Mouse (Mus musculus) cerebellum, adult 2 months (tissue): ENCODE results near the gene Ptpn3. TPM values are rescaled to one million over a fixed set of nuclear protein-coding genes. Genes with fewer than 3 reads are reported as not detected.

Source experiments
- DNase-seq, 2 experiments: peaks; one replicate each; pipeline ENCODE4 v3.0.0; 2021
- H3K27ac ChIP-seq: fragments of 200-500 bp; 2 replicates; pipeline ENCODE4 v1.5.1; 2012; ENCODE audit warnings: low read length, control low read depth, inconsistent platforms; ENCODE audit not compliant: insufficient read depth
- H3K27me3 ChIP-seq: fragments of 200-500 bp; 2 replicates; pipeline ENCODE4 v1.6.1; 2012; ENCODE audit warnings: inconsistent platforms, mild to moderate bottlenecking, low read length, moderate library complexity; ENCODE audit not compliant: control insufficient read depth, insufficient read depth
- H3K4me1 ChIP-seq: fragments of 200-500 bp; 2 replicates; pipeline ENCODE4 v1.6.1; 2011; ENCODE audit warnings: low read length; ENCODE audit not compliant: control insufficient read depth, insufficient read depth
- H3K4me3 ChIP-seq: fragments of 200-500 bp; replicated peaks from 2 replicates; pipeline ENCODE3; 2011; ENCODE audit warnings: mild to moderate bottlenecking, low read depth, low read length, control low read depth; ENCODE audit not compliant: insufficient read depth
- CTCF ChIP-seq: fragments of 200-500 bp; IDR thresholded peaks from 2 replicates; pipeline ENCODE4 v1.5.1; 2011; ENCODE audit warnings: low read depth, mild to moderate bottlenecking, control low read depth, low read length, moderate library complexity, borderline replicate concordance; ENCODE audit not compliant: insufficient read depth
- POLR2A ChIP-seq: fragments of 200-500 bp; IDR thresholded peaks from 2 replicates; pipeline ENCODE4 v1.6.1; 2011; ENCODE audit warnings: low read length, control low read depth, borderline replicate concordance; ENCODE audit not compliant: insufficient read depth
- WGBS: fragments of 180-500 bp; shearing (Covaris S2); methylation state at CpG from one replicate; pipeline ENCODE4 v1.1.7; 2018; 5-methylcytosine and 5-hydroxymethylcytosine counted together
- polyA plus RNA-seq: library from polyadenylated mRNA; depleted of rRNA; stranded (reverse); fragments of >200 nt; gene quantifications from 2 replicates; pipeline ENCODE4 v1.2.3, GENCODE M21; 2012

Gene Ptpn3
- polyA plus RNA-seq, 1 experiment: 13.5 TPM

DNA sequence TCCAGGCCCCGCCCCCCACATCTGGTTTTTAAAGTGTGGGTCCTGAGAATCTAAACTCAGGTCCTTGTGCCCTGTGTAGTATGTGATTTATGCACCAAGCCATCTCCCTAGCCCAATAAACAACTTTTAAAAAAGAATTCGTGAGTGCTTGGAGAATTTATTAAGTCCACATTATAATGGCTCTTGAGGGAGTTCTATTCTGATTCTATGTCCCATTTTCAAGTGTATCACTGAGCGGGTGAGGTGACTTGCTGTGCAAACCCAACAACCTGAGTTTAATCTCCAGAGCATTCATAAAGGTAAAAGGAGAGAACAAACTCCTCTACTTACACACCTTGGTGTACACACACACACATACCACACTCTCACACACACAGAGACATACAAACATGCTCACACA, 133.0 kb downstream of the Ptpn3 start:
- DNase-seq: no peak
- 90% methylated on average over 3 of the region's 3 CpGs for WGBS
- no peaks in the 10 kb centered on the region for H3K4me1 ChIP-seq
- H3K27ac ChIP-seq: no peak overlapping the region
- no peaks in the 10 kb centered on the region for H3K27me3 ChIP-seq
- H3K4me3 ChIP-seq: no peak overlapping the region
- TF ChIP-seq POLR2A (no peak), CTCF (no peak)

DNA sequence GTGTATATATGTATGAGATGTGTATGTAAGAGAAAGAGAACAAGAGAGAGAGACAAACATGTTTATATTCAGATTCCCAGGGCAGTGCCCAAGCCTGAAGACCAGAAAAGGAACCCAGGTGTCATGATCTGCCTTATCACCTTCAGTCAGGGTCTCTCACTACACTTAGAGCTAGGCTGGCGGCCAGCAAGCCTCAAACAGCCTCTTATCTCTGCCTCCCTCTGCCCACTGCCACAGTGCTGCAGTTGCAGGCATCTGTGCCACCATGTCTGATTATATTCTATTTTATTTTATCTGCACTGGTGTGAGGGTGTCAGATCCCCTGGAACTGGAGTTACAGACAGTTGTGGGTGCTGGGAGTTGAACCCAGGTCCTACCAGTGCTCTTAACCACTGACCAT, 133.4 kb downstream of the Ptpn3 start:
- Histone ChIP-seq H3K4me3 (no peak overlapping the region), H3K27me3 (no peaks in the 10 kb centered on the region), H3K27ac (no peak overlapping the region), H3K4me1 (no peaks in the 10 kb centered on the region)
- 100% methylated on average over 1 of the region's 1 CpGs for WGBS
- TF ChIP-seq POLR2A: no peak
- no peak for TF ChIP-seq CTCF
- no peak for DNase-seq

DNA sequence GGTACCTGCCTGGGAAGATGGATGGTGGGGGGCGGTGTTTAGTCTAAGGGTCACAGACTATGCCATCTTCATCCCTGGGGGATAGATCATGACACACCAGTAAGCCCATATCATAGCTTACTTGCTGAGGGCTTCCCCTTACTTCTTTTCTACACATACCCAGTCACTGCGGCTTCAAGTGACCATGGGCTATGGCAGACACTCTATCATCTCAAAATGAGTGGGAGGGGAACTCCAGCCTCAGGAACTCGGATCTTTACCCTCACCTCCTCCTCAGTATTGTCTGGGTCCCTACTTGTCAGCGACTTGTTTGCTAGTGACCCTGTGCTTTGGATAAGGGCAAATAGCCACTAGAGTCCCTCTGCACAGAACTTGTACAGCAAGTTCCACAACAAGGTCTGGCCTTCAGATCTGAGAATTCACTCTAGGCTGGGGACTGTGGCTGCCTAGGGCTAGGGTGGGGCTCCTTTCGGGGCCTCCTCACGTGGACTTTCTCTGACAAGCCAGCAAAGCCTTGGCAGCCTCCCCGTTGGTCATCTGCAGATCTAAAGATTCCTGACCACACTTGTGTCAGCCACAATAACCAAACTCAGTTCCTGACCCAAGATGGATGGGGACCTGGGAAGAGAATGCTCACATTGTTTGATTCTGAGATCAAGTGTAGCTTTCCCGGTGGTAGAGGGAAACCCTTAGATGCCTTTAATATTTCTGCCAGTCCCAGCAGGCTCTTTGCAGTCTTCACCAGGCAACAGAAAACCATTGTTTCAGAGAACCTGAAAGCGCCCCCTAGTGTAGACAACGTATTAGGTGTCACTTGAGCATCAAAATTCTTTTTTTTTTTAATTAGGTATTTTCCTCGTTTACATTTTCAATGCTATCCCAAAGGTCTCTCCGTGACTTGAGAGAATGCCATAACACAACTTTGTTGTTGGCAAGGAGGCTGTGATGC, 134.4 kb downstream of the Ptpn3 start:
- TF ChIP-seq CTCF (no peak), POLR2A (no peak)
- Histone ChIP-seq H3K4me1 (no peaks in the 10 kb centered on the region), H3K4me3 (no peak overlapping the region), H3K27me3 (no peaks in the 10 kb centered on the region), H3K27ac (no peak overlapping the region)
- peak in 1 of 2 experiments; percentile 30 for DNase-seq
- WGBS: 53% methylated on average over 12 of the region's 12 CpGs

DNA sequence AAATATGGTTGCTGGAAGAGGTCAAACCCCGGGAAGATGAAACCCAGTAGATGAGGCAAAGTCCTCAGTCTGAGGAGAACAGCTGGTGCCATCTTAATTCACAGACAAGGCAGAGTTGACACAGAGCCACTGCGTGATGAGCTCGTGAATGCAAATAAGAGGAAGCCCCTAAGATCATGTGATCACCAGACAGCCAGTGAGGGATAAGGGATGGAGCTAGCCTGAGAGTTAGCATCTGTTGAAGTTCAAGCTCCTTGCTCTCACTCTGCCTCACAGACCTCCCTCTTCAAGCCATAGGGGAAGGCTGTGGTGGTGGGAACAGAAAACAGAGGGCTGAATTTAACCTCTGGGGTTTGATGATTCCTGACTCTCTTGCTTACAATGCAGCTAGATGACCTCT, 136.0 kb downstream of the Ptpn3 start:
- 60% methylated on average over 3 of the region's 3 CpGs for WGBS
- H3K4me1 ChIP-seq: no peaks in the 10 kb centered on the region
- no peak for TF ChIP-seq CTCF
- TF ChIP-seq POLR2A: no peak
- H3K27ac ChIP-seq: no peak overlapping the region
- DNase-seq: no peak
- no peaks in the 10 kb centered on the region for H3K27me3 ChIP-seq
- H3K4me3 ChIP-seq: no peak overlapping the region

DNA sequence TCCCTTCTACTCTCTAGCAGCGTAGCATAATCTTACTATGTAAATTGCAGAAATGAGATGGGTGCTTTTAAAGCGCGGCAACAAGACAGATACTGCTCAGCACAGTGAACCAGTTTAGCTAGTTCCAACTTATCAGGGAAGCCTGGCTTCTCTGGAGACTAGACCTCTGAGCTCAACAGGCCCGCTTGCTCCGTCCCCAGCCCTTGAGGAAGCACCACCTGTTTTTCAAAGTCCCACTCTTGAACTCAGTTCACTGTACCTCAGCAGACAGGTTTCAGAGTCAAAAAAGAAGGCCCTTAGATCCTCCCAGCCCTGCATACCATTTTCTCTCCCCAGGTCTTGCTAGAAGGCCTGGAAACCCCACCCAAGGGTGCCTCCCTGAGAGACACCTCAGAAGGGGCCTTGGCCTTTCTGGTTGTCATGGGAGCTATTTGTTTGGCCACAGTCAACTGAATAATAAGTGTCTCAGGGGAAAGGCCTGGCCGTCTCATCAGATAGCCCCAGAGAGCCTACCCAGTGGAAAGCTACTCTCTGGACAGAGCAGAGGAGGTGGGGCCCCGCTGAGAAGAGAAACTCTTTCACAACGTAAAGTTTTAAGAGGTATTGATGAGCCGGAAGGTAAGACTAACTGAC, 136.9 kb downstream of the Ptpn3 start:
- Histone ChIP-seq H3K27me3 (no peaks in the 10 kb centered on the region), H3K4me1 (no peaks in the 10 kb centered on the region), H3K27ac (no peak overlapping the region), H3K4me3 (no peak overlapping the region)
- 95% methylated on average over 9 of the region's 9 CpGs for WGBS
- DNase-seq: no peak
- TF ChIP-seq POLR2A (no peak), CTCF (no peak)

DNA sequence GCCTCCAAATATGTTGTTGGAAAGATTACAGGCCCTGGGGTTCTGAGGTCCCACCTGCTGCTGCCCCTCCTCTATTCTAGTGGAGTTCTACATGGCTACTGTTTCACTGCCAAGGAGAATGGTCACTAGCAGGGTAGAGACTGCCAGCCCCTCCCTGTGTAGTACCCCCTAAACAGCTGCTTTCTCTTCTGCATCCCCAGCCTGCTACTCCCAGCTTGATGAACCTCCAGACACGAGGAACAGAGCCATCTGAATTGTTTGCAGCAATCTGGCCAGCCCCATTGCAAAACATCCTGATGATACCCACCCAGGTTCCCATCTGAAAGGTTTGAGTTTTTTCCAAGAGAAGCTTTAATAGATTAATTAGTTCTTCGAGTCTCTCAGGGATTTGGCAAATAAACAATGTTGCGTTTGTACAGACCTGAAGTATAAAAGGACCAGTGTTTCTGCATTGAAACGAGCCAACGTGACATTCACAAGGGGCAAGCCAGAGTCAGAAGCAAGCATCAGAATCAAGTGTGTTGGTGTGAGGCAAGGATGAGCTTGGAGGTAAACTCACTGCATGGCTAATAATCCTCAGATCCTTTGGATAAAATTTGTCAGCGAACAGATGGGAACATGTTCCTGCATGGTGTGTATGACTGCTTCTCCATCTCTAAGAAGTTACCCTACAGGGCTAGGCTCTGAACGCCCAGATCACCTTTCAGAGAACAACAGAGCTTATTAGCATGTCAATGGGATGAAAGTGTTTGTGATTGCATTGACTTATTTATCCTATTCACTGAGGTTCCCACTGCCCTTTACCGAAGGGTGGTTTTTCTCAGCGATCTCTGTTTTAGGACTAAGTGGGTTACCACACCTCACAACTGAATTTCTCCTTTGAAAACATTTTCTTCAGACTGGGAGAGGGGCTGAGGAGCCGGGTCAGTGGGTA, 138.6 kb downstream of the Ptpn3 start:
- WGBS: 54% methylated on average over 10 of the region's 10 CpGs
- no peaks in the 10 kb centered on the region for H3K27me3 ChIP-seq
- no peak overlapping the region for H3K4me3 ChIP-seq
- H3K4me1 ChIP-seq: no peaks in the 10 kb centered on the region
- no peak for TF ChIP-seq CTCF
- no peak for TF ChIP-seq POLR2A
- no peak overlapping the region for H3K27ac ChIP-seq
- DNase-seq: no peak

DNA sequence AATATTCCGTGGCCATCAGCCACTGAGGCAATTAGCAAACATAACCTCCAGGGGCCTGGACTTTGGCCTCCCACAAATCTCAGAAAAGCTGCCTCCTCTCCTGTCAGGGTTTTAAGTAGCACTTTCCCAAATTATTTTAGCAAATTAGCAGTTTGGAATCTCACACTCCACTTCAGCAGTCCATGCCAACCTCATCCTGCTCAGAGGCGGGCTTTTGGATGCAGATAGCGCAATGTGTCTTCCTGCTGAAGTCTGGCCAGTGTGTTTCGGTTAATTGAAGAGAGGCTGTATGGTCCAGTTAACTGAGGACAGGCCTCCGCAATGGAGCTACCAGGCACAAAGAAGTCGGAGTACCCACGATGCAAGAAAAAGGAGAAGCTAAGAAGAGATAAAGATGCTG, 141.1 kb downstream of the Ptpn3 start:
- no peaks in the 10 kb centered on the region for H3K4me1 ChIP-seq
- no peak overlapping the region for H3K4me3 ChIP-seq
- no peak overlapping the region for H3K27ac ChIP-seq
- no peak for DNase-seq
- no peaks in the 10 kb centered on the region for H3K27me3 ChIP-seq
- no peak for TF ChIP-seq CTCF
- TF ChIP-seq POLR2A: no peak
- WGBS: 41% methylated on average over 7 of the region's 7 CpGs
